Mouse (Mus musculus): Measurements from ENCODE around the gene Gtf3a.

Gene Gtf3a

GRCm38 (mm10) chr5:146983216-146983615 lies 34.8 kb downstream of the Gtf3a start:
- peak; percentile 50 for DNase-seq (ENCODE audit: low spot score)

DNA sequence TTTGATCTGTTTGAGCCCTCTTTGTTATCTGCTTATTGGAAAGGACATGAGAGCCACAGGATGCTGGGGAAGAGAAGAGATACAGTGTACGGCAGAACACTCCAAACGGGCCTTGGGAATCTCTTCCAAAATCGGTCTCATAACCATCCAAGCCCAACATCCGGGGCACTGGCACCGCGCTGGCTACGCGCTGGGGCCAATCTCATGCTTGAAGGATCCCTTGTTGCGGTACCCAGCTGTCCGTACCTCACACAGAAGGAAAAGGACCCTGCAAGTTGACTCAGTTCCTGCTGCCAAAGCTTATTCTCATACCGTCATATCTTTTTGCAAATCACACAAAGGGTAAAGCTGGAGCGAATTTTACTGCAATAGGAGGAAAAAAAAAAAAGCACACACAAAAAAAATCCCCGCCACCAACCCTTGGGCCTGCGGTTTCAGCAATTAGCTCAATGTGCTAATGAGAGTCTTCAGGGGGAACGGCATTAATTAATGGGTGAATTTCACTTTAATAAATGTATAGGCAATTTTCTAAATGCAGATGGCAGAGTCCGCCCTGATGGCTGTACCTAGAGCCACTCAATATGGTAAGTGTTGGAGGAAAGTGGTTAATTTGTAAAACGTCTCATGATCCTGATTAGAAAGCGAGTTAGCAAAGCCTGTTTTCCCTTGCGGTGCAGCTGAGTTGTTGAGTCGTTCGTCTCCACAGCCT lies 37.4 kb downstream of the Gtf3a start:
- no peak for DNase-seq (ENCODE audit: low spot score)

DNA sequence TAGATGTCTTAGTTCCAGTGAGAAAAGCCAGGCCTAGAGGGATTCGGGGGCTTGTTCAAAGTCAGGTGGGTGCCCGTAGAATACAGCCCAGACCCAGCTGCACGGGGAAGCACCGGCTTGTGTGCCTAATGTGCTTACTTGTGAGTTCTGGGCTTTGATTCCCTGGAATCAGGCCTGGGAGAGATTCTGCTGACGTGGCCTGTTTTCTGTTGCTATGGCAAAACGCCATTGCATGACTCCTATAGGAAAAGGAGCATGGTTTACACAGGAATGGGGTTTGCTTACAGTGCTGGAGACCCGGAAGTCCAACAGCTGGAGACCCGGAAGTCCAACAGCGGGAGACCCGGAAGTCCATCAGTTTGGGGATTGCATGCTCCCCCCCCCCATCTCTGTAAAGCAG lies 39.1 kb downstream of the Gtf3a start:
- no peak for DNase-seq (ENCODE audit: low spot score)

GRCm38 (mm10) chr5:146989051-146989450 lies 40.6 kb downstream of the Gtf3a start:
- no peak for DNase-seq (ENCODE audit: low spot score)

GRCm38 (mm10) chr5:146993509-146993908 lies 45.1 kb downstream of the Gtf3a start:
- no peak for DNase-seq (ENCODE audit: low spot score)

DNA sequence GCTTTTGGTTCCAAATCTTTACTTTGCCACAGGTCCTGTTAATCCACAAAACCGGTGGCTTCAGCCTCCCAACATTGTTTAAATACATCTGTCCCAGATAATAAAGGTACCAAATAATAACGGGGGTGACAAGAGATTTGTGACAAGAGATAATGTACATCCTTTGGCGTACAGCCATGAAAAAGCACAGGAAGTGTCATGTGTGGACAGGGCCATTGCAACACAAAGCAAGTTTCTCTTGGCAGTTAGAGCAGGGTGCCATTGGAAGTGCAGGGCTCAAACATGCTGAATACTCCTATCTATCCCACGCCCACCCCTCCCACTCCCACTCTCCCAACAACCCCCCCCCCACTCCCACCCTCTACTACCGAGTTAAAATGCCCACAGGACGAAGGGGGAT lies 46.5 kb downstream of the Gtf3a start:
- no peak for DNase-seq (ENCODE audit: low spot score)

GRCm38 (mm10) chr5:146996812-146997211 lies 48.4 kb downstream of the Gtf3a start:
- DNase-seq (ENCODE audit: low spot score), result no peak

- no peak for DNase-seq (ENCODE audit: low spot score)
Measured at GRCm38 (mm10) chr5:146998802-146999201, 50.3 kb downstream of the Gtf3a start.

- DNase-seq (ENCODE audit: low spot score), result no peak
Measured at GRCm38 (mm10) chr5:147001312-147001711, 52.9 kb downstream of the Gtf3a start.

- DNase-seq (ENCODE audit: low spot score), result no peak
Measured at GRCm38 (mm10) chr5:147003303-147003702, 54.8 kb downstream of the Gtf3a start.
